Mouse (Mus musculus) CH12.LX (cell line): ENCODE measurements around the gene Tnfrsf1a. TPM values are rescaled to one million over a fixed set of nuclear protein-coding genes. Genes with fewer than 3 reads are reported as not detected.

Experiments
- DNase-seq: peaks from one replicate; pipeline ENCODE4 v3.0.0-alpha.2; 2013; ENCODE audit errors: extremely low read depth
- H3K27ac ChIP-seq: 2 replicates; pipeline ENCODE4 v1.5.1; 2012; ENCODE audit warnings: low read depth, mild to moderate bottlenecking, control low read depth, moderate library complexity; ENCODE audit not compliant: insufficient read depth
- H3K27me3 ChIP-seq: replicated peaks from 2 replicates; pipeline ENCODE3; 2012; ENCODE audit warnings: inconsistent platforms
- H3K36me3 ChIP-seq, 2 experiments: replicated peaks in 1 of 2; 2 replicates each; pipeline versions ENCODE3 to v1.6.1; 2012; ENCODE audit warnings: inconsistent platforms in 1 of 2, low read length in 1 of 2, mild to moderate bottlenecking in 1 of 2, mixed read lengths in 1 of 2, moderate library complexity in 1 of 2; ENCODE audit not compliant: control insufficient read depth in 1 of 2, insufficient read depth in 1 of 2
- H3K4me1 ChIP-seq, 2 experiments: 2 replicates each; pipeline ENCODE4 v1.6.1; 2012; ENCODE audit warnings: inconsistent platforms in 1 of 2, moderate library complexity in 1 of 2; ENCODE audit not compliant: insufficient read depth in 2 of 2, control insufficient read depth in 1 of 2
- H3K4me2 ChIP-seq: 2 replicates; pipeline ENCODE4 v1.6.1; 2012; ENCODE audit warnings: low read depth, mild to moderate bottlenecking, control low read depth; ENCODE audit not compliant: poor library complexity, insufficient read depth, severe bottlenecking
- H3K4me3 ChIP-seq, 3 experiments: fragments of 150-350 bp in 1 of 3; sonication (generic) in 1 of 3; replicated peaks in 1 of 3; 2 replicates each; pipeline versions ENCODE3 to v1.5.1; 2011 to 2012; ENCODE audit warnings: low read depth in 2 of 3, low read length in 2 of 3, mild to moderate bottlenecking in 2 of 3, moderate library complexity in 2 of 3, control low read depth in 1 of 3, improper control_type of control experiment in 1 of 3, inconsistent platforms in 1 of 3, mixed read lengths in 1 of 3; ENCODE audit not compliant: poor library complexity in 1 of 3
- H3K79me2 ChIP-seq: replicated peaks from 2 replicates; pipeline ENCODE4 v1.6.1; 2012; ENCODE audit warnings: mild to moderate bottlenecking, moderate library complexity; ENCODE audit not compliant: control insufficient read depth, poor library complexity, insufficient read depth, severe bottlenecking; ENCODE audit errors: extremely low read depth
- H3K9ac ChIP-seq: 2 replicates; pipeline ENCODE4 v1.6.1; 2012; ENCODE audit warnings: low read depth, mild to moderate bottlenecking, control low read depth, moderate library complexity; ENCODE audit not compliant: insufficient read depth
- H3K9me3 ChIP-seq: replicated peaks from 2 replicates; pipeline ENCODE3; 2012; ENCODE audit warnings: low read length, inconsistent platforms, mixed read lengths
- BHLHE40 ChIP-seq: IDR thresholded peaks from 2 replicates; pipeline ENCODE4 v1.6.1; 2011; ENCODE audit warnings: mild to moderate bottlenecking, low read depth, low read length, improper control_type of control experiment
- CHD1 ChIP-seq: IDR thresholded peaks from 2 replicates; pipeline ENCODE4 v1.6.1; 2012; ENCODE audit warnings: low read depth, low read length, improper control_type of control experiment, inconsistent platforms
- CTCF ChIP-seq, 2 experiments: IDR thresholded peaks in 1 of 2; conservative IDR thresholded peaks in 1 of 2; 2 replicates each; pipeline ENCODE4 v1.5.1; 2011 to 2012; ENCODE audit warnings: low read depth in 2 of 2, low read length in 2 of 2, improper control_type of control experiment in 1 of 2, inconsistent platforms in 1 of 2, mild to moderate bottlenecking in 1 of 2, moderate library complexity in 1 of 2
- EP300 ChIP-seq: IDR thresholded peaks from 2 replicates; pipeline ENCODE4 v1.6.1; 2011; ENCODE audit warnings: low read length, improper control_type of control experiment
- ETS1 ChIP-seq: conservative IDR thresholded peaks from 2 replicates; pipeline ENCODE4 v1.6.1; 2012; ENCODE audit warnings: low read depth, mild to moderate bottlenecking, inconsistent platforms, low read length, improper control_type of control experiment, moderate library complexity
- JUN ChIP-seq: IDR thresholded peaks from 2 replicates; pipeline ENCODE4 v1.6.1; 2011; ENCODE audit warnings: low read depth, mild to moderate bottlenecking, low read length, improper control_type of control experiment, moderate library complexity; ENCODE audit not compliant: insufficient read depth
- MAX ChIP-seq: IDR thresholded peaks from 2 replicates; pipeline ENCODE4 v1.6.1; 2011; ENCODE audit warnings: low read length, improper control_type of control experiment
- MEF2A ChIP-seq: IDR thresholded peaks from 2 replicates; pipeline ENCODE4 v1.6.1; 2014; ENCODE audit warnings: low read depth, mild to moderate bottlenecking, inconsistent platforms, low read length, improper control_type of control experiment, borderline replicate concordance
- MXI1 ChIP-seq: IDR thresholded peaks from 2 replicates; pipeline ENCODE4 v1.6.1; 2011; ENCODE audit warnings: mild to moderate bottlenecking, low read depth, low read length, improper control_type of control experiment
- MYC ChIP-seq: IDR thresholded peaks from 2 replicates; pipeline ENCODE4 v1.6.1; 2011; ENCODE audit warnings: low read depth, mild to moderate bottlenecking, improper control_type of control experiment, low read length
- NELFE ChIP-seq: IDR thresholded peaks from 2 replicates; pipeline ENCODE4 v1.6.1; 2011; ENCODE audit warnings: low read depth, low read length, improper control_type of control experiment
- PAX5 ChIP-seq: IDR thresholded peaks from 2 replicates; pipeline ENCODE4 v1.6.1; 2012; ENCODE audit warnings: low read length, inconsistent platforms, mixed read lengths
- RAD21 ChIP-seq: IDR thresholded peaks from 2 replicates; pipeline ENCODE4 v1.6.1; 2011; ENCODE audit warnings: low read depth, mild to moderate bottlenecking, low read length, improper control_type of control experiment, moderate library complexity
- RCOR1 ChIP-seq: conservative IDR thresholded peaks from 2 replicates; pipeline ENCODE4 v1.6.1; 2012; ENCODE audit warnings: low read depth, mild to moderate bottlenecking, inconsistent platforms, low read length, improper control_type of control experiment
- SIN3A ChIP-seq: IDR thresholded peaks from 2 replicates; pipeline ENCODE4 v1.6.1; 2012; ENCODE audit warnings: low read length, improper control_type of control experiment, inconsistent platforms
- ZKSCAN1 ChIP-seq: IDR thresholded peaks from 2 replicates; pipeline ENCODE4 v1.6.1; 2012; ENCODE audit warnings: low read depth, inconsistent platforms, low read length, improper control_type of control experiment, borderline replicate concordance
- ZMIZ1 ChIP-seq: IDR thresholded peaks from 2 replicates; pipeline ENCODE4 v1.6.1; 2012; ENCODE audit warnings: low read depth, mild to moderate bottlenecking, inconsistent platforms, low read length, improper control_type of control experiment
- ZNF384 ChIP-seq: IDR thresholded peaks from 2 replicates; pipeline ENCODE4 v1.6.1; 2012; ENCODE audit warnings: low read depth, low read length, improper control_type of control experiment, inconsistent platforms
- dilution Hi-C: fragments of 300-500 bp; cut with MboI; formaldehyde crosslinking; loops from 2 replicates; pipeline ENCODE4 v1.14.3; 2020; ENCODE audit warnings: low sequenced_read_pairs; ENCODE audit not compliant: extremely low pct_unique_long_range_greater_than_20kb, extremely low pct_ligation_motif_present
- in situ Hi-C: fragments of 300-500 bp; cut with MboI; formaldehyde crosslinking; loops from 3 replicates; pipeline ENCODE4 v1.14.3; 2019; ENCODE audit warnings: low sequenced_read_pairs, low pct_ligation_motif_present, low pct_unique_long_range_greater_than_20kb, mixed read lengths
- polyA plus RNA-seq: library from polyadenylated mRNA; unstranded; fragments of >175 nt; gene quantifications from 2 replicates; pipeline ENCODE4 v1.2.1, GENCODE M21; 2012; ENCODE audit warnings: low read depth; ENCODE audit not compliant: insufficient read length
- total RNA-seq, 2 experiments: library from RNA; depleted of rRNA; stranded (reverse); fragments of 300-350 nt in 1 of 2; fragments of >200 nt in 1 of 2; gene quantifications; 2 replicates each; pipeline ENCODE4 v1.2.3; 2012 to 2014

Gene Tnfrsf1a
- total and polyA plus RNA-seq, 3 experiments = 0.13 TPM; not detected in 2

GRCm38 (mm10) chr6:125333112-125333899, 15.9 kb upstream of the Tnfrsf1a start:
- H3K79me2 ChIP-seq = no peaks in the 10 kb centered on the region
- dilution Hi-C loops (no loop called here), in situ Hi-C loops (no loop called here)
- H3K27ac ChIP-seq = no peak overlapping the region
- H3K4me1 ChIP-seq = no peaks in the 10 kb centered on the region
- H3K27me3 ChIP-seq = peaks cover 88% of the 10 kb centered on the region
- no peak for DNase-seq
- no peak overlapping the region for H3K4me2 ChIP-seq
- no peaks in the 10 kb centered on the region for H3K9me3 ChIP-seq
- no peak overlapping the region for H3K9ac ChIP-seq
- H3K36me3 ChIP-seq = no peaks in the 10 kb centered on the region
- TF ChIP-seq MYC = no peak
- TF ChIP-seq RAD21 = no peak
- no peak for TF ChIP-seq ZMIZ1
- TF ChIP-seq EP300 = no peak
- TF ChIP-seq MXI1 = no peak
- no peak for TF ChIP-seq ZKSCAN1
- no peak for TF ChIP-seq MEF2A
- no peak overlapping the region for H3K4me3 ChIP-seq

GRCm38 (mm10) chr6:125334356-125334755, 14.8 kb upstream of the Tnfrsf1a start:
- no peaks in the 10 kb centered on the region for H3K79me2 ChIP-seq
- no peaks in the 10 kb centered on the region for H3K9me3 ChIP-seq
- no peak overlapping the region for H3K4me3 ChIP-seq
- no peak for TF ChIP-seq SIN3A
- no peak for TF ChIP-seq CTCF (conservative IDR thresholded peaks at IDR 0.05 in 1 of 2, IDR thresholded peaks at IDR 0.05 in 1 of 2; ENCODE audit: low read depth in 2 of 2, low read length in 2 of 2)
- TF ChIP-seq ETS1 = no peak
- TF ChIP-seq CHD1 = no peak
- TF ChIP-seq JUN = no peak
- no peak for TF ChIP-seq PAX5
- TF ChIP-seq RCOR1 = no peak
- no peak for TF ChIP-seq EP300
- no peak for TF ChIP-seq RAD21
- no peak for TF ChIP-seq MAX
- TF ChIP-seq ZNF384 = no peak
- no peak for TF ChIP-seq NELFE
- no peak for TF ChIP-seq BHLHE40
- no peaks in the 10 kb centered on the region for H3K36me3 ChIP-seq
- no peak overlapping the region for H3K9ac ChIP-seq
- H3K27me3 ChIP-seq = peaks cover 91% of the 10 kb centered on the region
- no peaks in the 10 kb centered on the region for H3K4me1 ChIP-seq
- no peak for DNase-seq
- dilution Hi-C loops = no loop called here
- no peak overlapping the region for H3K27ac ChIP-seq
- in situ Hi-C loops = no loop called here
- no peak overlapping the region for H3K4me2 ChIP-seq
